Mouse (Mus musculus) liver, adult 2 months (tissue): ENCODE measurements around the gene Hrasls. TPM values are rescaled to one million over a fixed set of nuclear protein-coding genes. Genes with fewer than 3 reads are reported as not detected.

Source experiments
- DNase-seq: peaks from one replicate; pipeline ENCODE4 v3.0.0-alpha.2; 2011; ENCODE audit warnings: low read depth, low spot score; ENCODE audit errors: extremely low read depth
- H3K27ac ChIP-seq: fragments of 200-500 bp; replicated peaks from 2 replicates; pipeline ENCODE4 v1.5.1; 2012; ENCODE audit warnings: low read depth, mild to moderate bottlenecking, control low read depth, inconsistent platforms, low read length; ENCODE audit not compliant: insufficient read depth
- H3K27me3 ChIP-seq: fragments of 200-500 bp; 2 replicates; pipeline ENCODE4 v1.6.1; 2012; ENCODE audit warnings: mild to moderate bottlenecking, moderate library complexity, low read length, inconsistent platforms; ENCODE audit not compliant: control insufficient read depth, insufficient read depth
- H3K36me3 ChIP-seq: fragments of 200-500 bp; 2 replicates; pipeline ENCODE4 v1.6.1; 2012; ENCODE audit warnings: low read length, inconsistent platforms; ENCODE audit not compliant: control insufficient read depth, insufficient read depth
- H3K4me1 ChIP-seq: fragments of 200-500 bp; 2 replicates; pipeline ENCODE4 v1.6.1; 2011; ENCODE audit warnings: low read length; ENCODE audit not compliant: control insufficient read depth, insufficient read depth
- H3K4me3 ChIP-seq: fragments of 200-500 bp; 2 replicates; pipeline ENCODE4 v1.5.1; 2011; ENCODE audit warnings: low read depth, mild to moderate bottlenecking, control low read depth, low read length, moderate library complexity; ENCODE audit not compliant: insufficient read depth
- H3K79me2 ChIP-seq: fragments of 200-500 bp; 2 replicates; pipeline ENCODE4 v1.6.1; 2012; ENCODE audit warnings: inconsistent platforms, mild to moderate bottlenecking, low read length, moderate library complexity; ENCODE audit not compliant: control insufficient read depth, insufficient read depth
- H3K9ac ChIP-seq: fragments of 200-500 bp; 2 replicates; pipeline ENCODE4 v1.6.1; 2012; ENCODE audit warnings: low read depth, mild to moderate bottlenecking, control low read depth, inconsistent platforms, low read length
- CTCF ChIP-seq: fragments of 200-500 bp; IDR thresholded peaks from 2 replicates; pipeline ENCODE4 v1.5.1; 2011; ENCODE audit warnings: low read depth, low read length, control low read depth
- POLR2A ChIP-seq: fragments of 200-500 bp; IDR thresholded peaks from 2 replicates; pipeline ENCODE4 v1.6.1; 2011; ENCODE audit warnings: low read length, control low read depth; ENCODE audit not compliant: insufficient read depth; ENCODE audit errors: extremely low read depth
- WGBS: fragments of 180-500 bp; shearing (Covaris S2); methylation state at CpG from one replicate; pipeline ENCODE4 v1.1.7; 2018; 5-methylcytosine and 5-hydroxymethylcytosine counted together
- polyA plus RNA-seq: library from polyadenylated mRNA; depleted of rRNA; stranded (reverse); fragments of >200 nt; gene quantifications from 2 replicates; pipeline ENCODE4 v1.2.3, GENCODE M21; 2012; rRNA removed
- total RNA-seq: library from RNA; depleted of rRNA; stranded (reverse); fragments of >200 nt; gene quantifications from 2 replicates; pipeline ENCODE4 v1.2.3, GENCODE M21; 2014; rRNA removed

Gene Hrasls
- total and polyA plus RNA-seq, 2 experiments = 0.09 TPM; not detected in 1

- Histone ChIP-seq H3K79me2 (no peaks in the 10 kb centered on the region), H3K27me3 (no peaks in the 10 kb centered on the region), H3K27ac (no peak overlapping the region), H3K4me1 (no peaks in the 10 kb centered on the region), H3K9ac (no peak overlapping the region), H3K4me3 (no peak overlapping the region), H3K36me3 (no peaks in the 10 kb centered on the region)
- TF ChIP-seq POLR2A (no peak), CTCF (no peak)
- 14% methylated on average over 2 of the region's 2 CpGs for WGBS
- DNase-seq = peak; percentile 3
These were observed 3.9 kb upstream of the Hrasls start for GRCm38 (mm10) chr16:29205581-29205980.

DNA sequence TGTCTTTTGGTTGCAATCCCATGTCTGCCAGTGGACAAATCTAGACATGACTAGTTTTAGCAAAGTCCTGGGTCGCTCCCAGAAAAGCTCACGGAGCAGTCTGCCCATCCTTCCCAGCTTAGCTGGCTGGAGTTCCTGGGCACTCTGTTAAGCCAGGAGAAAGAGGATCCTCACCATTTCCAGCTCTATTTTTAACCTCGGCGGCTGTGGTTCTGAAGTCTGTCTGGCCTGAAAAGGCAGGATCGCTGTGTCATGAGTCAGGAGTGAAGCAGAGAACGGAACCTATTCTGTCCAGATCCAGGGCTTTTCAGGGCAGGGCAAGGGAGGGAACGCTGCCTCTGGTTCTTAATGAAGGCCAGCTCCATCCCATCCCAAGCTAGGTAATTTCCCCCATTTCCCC, 654 bp upstream of the Hrasls start:
- Histone ChIP-seq H3K27ac (no peak overlapping the region), H3K27me3 (no peaks in the 10 kb centered on the region), H3K4me1 (no peaks in the 10 kb centered on the region), H3K4me3 (no peak overlapping the region), H3K9ac (no peak overlapping the region), H3K36me3 (no peaks in the 10 kb centered on the region), H3K79me2 (no peaks in the 10 kb centered on the region)
- TF ChIP-seq CTCF (no peak), POLR2A (no peak)
- no peak for DNase-seq
- WGBS = 76% methylated on average over 7 of the region's 7 CpGs

DNA sequence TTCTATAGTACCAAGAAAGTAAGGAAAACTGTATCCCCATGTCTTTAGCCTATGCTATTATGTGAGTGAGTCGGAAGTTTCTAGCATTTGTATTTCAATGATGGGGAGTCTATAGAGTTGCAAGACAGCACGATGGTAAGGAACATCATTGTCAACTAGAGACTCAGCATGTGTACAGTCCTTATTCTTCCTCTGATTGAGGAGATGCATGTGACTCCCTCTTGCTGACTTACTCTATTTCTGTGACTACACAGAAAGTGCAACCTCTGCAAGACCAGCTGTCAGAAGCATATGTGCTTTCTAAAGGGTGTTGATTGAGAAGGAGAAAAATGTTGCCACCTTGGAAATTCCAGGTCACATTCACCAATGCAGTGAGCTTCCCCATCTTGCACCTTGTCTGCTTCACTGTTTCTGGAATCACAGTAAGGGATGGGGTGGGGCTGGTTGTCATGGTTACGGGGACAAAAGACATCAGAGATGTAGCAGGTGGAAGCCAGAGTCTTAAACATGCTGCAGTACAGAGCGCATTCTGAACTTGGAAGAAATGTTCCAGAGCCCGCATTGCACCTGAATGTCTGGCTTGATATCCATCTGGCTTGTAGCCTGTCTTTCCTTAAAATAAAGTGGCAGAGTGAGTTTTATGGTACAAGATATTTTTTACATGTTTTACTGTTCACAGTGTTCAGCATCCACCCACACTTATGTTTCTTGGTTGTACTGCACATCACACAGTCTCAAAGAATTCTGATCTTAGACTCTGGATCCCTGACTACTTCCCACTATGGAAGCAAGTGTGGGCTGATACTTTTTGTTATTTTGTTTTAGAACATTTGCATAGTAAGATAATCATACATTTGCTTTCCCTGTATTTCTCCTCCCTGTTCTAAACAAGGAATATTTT, 7.2 kb downstream of the Hrasls start:
- DNase-seq = no peak
- Histone ChIP-seq H3K9ac (no peak overlapping the region), H3K4me1 (no peaks in the 10 kb centered on the region), H3K79me2 (no peaks in the 10 kb centered on the region), H3K4me3 (no peak overlapping the region), H3K27ac (no peak overlapping the region), H3K36me3 (no peaks in the 10 kb centered on the region), H3K27me3 (no peaks in the 10 kb centered on the region)
- WGBS = 82% methylated on average over 5 of the region's 5 CpGs
- TF ChIP-seq CTCF = no peak
- TF ChIP-seq POLR2A = no peak

DNA sequence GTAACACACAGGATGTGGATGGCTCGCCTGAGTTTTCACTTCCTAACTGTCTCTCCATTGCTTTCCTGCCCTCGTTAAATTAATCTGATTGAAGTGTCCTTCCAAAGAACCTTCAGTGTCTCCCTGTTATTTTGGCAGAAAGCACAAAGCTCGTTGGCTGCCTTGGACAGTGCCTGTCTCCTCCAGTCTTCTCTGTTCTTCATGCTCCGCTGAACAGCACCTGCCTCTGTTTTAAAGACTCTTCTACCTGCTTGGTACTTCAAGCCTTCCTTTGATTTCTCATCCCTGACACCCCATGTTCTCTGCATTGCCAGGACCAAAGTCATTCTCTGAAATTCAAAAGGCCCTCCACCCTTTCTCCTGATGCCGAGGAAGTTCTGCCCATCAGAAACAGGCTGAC, 26.5 kb downstream of the Hrasls start:
- WGBS = 70% methylated on average over 5 of the region's 5 CpGs
- no peak overlapping the region for H3K27ac ChIP-seq
- no peak for DNase-seq

GRCm38 (mm10) chr16:29254325-29254724, 44.8 kb downstream of the Hrasls start:
- H3K79me2 ChIP-seq = no peaks in the 10 kb centered on the region
- peak; percentile 7 for DNase-seq
- 40% methylated on average over 4 of the region's 4 CpGs for whole genome bisulfite sequencing

More for the DNA sequence above, 26.5 kb downstream of the Hrasls start:
- TF ChIP-seq POLR2A = no peak
- TF ChIP-seq CTCF = no peak
- H3K79me2 ChIP-seq = no peaks in the 10 kb centered on the region
- H3K36me3 ChIP-seq = no peaks in the 10 kb centered on the region
- H3K4me1 ChIP-seq = no peaks in the 10 kb centered on the region
- no peak overlapping the region for H3K4me3 ChIP-seq
- H3K9ac ChIP-seq = no peak overlapping the region
- no peaks in the 10 kb centered on the region for H3K27me3 ChIP-seq

More at GRCm38 (mm10) chr16:29254325-29254724, 44.8 kb downstream of the Hrasls start:
- TF ChIP-seq POLR2A (no peak), CTCF (no peak)
- no peaks in the 10 kb centered on the region for H3K36me3 ChIP-seq
- no peak overlapping the region for H3K4me3 ChIP-seq
- H3K9ac ChIP-seq = no peak overlapping the region
- H3K27ac ChIP-seq = no peak overlapping the region
- H3K4me1 ChIP-seq = no peaks in the 10 kb centered on the region
- H3K27me3 ChIP-seq = no peaks in the 10 kb centered on the region

Other genes starting within 250 kb of the Hrasls start
- not detected in 2 replicates for gene Atp13a5, start 169.0 kb downstream of the Hrasls start, total RNA-seq
- gene Atp13a5, start 169.0 kb downstream of the Hrasls start, polyA plus RNA-seq = 0.01 TPM in 1 of 2 replicates, not detected in the other